Mouse (Mus musculus): ENCODE data around the gene Nrcam.

Nrcam gene

GRCm38 (mm10) chr12:44617488-44617887 is 288.8 kb downstream of the Nrcam start:
- DNase-seq (ENCODE audit: low read depth), result no peak

GRCm38 (mm10) chr12:44639341-44639921 is 310.7 kb downstream of the Nrcam start:
- no peak for DNase-seq (ENCODE audit: low read depth)

GRCm38 (mm10) chr12:44640579-44640978 is 311.9 kb downstream of the Nrcam start:
- no peak for DNase-seq (ENCODE audit: low read depth)

Measured in c-Kit-positive CD71-positive TER-119-negative erythroid progenitor cells, embryonic 14.5 days (primary cell).